Comparison of ENCODE assay signal across 22 mouse cellular contexts in the genomic region with DNA sequence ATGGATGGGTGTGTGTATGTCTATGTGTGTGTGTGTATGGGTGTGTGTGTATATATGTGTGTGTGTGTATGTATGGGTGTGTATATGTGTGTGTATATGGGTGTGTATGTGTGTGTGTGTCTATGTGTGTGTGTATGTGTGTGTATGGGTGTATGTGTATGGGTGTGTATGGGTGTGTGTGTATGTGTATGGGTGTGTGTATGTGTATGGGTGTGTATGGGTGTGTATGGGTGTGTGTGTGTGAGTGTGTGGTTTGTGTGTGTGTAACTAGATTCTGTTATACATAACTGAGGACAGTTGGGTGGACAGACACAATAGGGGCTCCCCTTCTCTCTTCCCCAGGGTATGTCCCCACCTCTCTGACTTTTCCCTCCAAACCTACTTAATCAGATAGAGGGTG. TPM values are rescaled to one million over a fixed set of nuclear protein-coding genes. Genes with fewer than 3 reads are reported as not detected.
DNase-seq lines count a peak whose midpoint lies in the region; ATAC-seq and TF ChIP-seq lines count a peak whose summit lies in the region.
"Had no signal": no experiment of that assay in that cellular context is flagged by ENCODE, and none has a peak within 500 bp of the region (broad histone marks: within the 10 kb centered on the region; RNA-seq: fewer than 3 reads in every experiment).

No protein-coding gene starts in this region.

- no peak for TF ChIP-seq CTCF in liver, embryonic 14.5 days (IDR thresholded peaks at IDR 0.05; ENCODE audit: low read depth)

- no peak overlapping the region for H3K4me2 ChIP-seq in kidney, embryonic 14.5 days (replicated peaks; ENCODE audit: low read depth, low read length)
- no peak overlapping the region for H3K4me2 ChIP-seq in liver, embryonic 14.5 days (ENCODE audit: low read depth)
- no peak overlapping the region for H3K4me2 ChIP-seq in liver, embryonic 11.5 days
- H3K4me2 ChIP-seq: embryonic facial prominence, embryonic 15.5 days; forebrain, embryonic 13.5 days; hindbrain, embryonic 12.5 days had no signal

- no peaks in the 10 kb centered on the region for H3K36me3 ChIP-seq in kidney, embryonic 14.5 days (ENCODE audit: control insufficient read depth, insufficient read depth, low read length)
- no peaks in the 10 kb centered on the region for H3K36me3 ChIP-seq in liver, embryonic 14.5 days (replicated peaks; ENCODE audit: control insufficient read depth, insufficient read depth, low read depth)
- H3K36me3 ChIP-seq in liver, embryonic 11.5 days (ENCODE audit: control insufficient read depth, insufficient read depth, low read length): no peaks in the 10 kb centered on the region
- H3K36me3 ChIP-seq: embryonic facial prominence, embryonic 15.5 days; heart, embryonic 10.5 days; hindbrain, embryonic 12.5 days had no signal

- ATAC-seq in kidney, embryonic 14.5 days (ENCODE audit: low FRiP score, low TSS enrichment): peak; percentile 25; the same call in 1 of the 2 replicates
- peak; percentile 53 for ATAC-seq in liver, embryonic 14.5 days (ENCODE audit: insufficient read depth)
- ATAC-seq in liver, embryonic 11.5 days (replicated peaks; ENCODE audit: low FRiP score): no peak
- 0 out of 2 replicates have a peak, but pooled peaks have one; percentile 48 for ATAC-seq in erythroid progenitor cell, adult 5-6 weeks (replicated peaks; ENCODE audit: low FRiP score, poor library complexity, severe bottlenecking)
- ATAC-seq in granulocyte monocyte progenitor cell, adult 5-6 weeks (replicated peaks; ENCODE audit: poor library complexity, severe bottlenecking): no peak
- ATAC-seq: forebrain, embryonic 13.5 days; forebrain, postnatal 0 days; hindbrain, embryonic 16.5 days had no signal

- H3K4me3 ChIP-seq in kidney, embryonic 14.5 days (ENCODE audit: low read length): no peak overlapping the region
- no peak overlapping the region for H3K4me3 ChIP-seq in liver, embryonic 14.5 days (ENCODE audit: insufficient read depth in 1 of 2, low read depth in 2 of 2, low read length in 2 of 2)
- no peak overlapping the region for H3K4me3 ChIP-seq in liver, embryonic 11.5 days (ENCODE audit: low read depth, low read length)
- H3K4me3 ChIP-seq: embryonic facial prominence, embryonic 15.5 days; forebrain, embryonic 13.5 days; heart, embryonic 10.5 days; hindbrain, embryonic 12.5 days had no signal

- H3K9me3 ChIP-seq in kidney, embryonic 14.5 days (ENCODE audit: control insufficient read depth, low read length): no peaks in the 10 kb centered on the region
- no peaks in the 10 kb centered on the region for H3K9me3 ChIP-seq in liver, embryonic 14.5 days (ENCODE audit: control insufficient read depth, low read length)
- no peaks in the 10 kb centered on the region for H3K9me3 ChIP-seq in liver, embryonic 11.5 days (ENCODE audit: control insufficient read depth, low read length)
- H3K9me3 ChIP-seq: embryonic facial prominence, embryonic 15.5 days; forebrain, embryonic 13.5 days; heart, embryonic 10.5 days; hindbrain, embryonic 12.5 days had no signal

- no peak for DNase-seq in kidney, adult 8-10 months
- no peak for DNase-seq in liver, embryonic 14.5 days (ENCODE audit: low read depth in 3 of 3, low spot score in 3 of 3)
- DNase-seq in liver, embryonic 11.5 days (ENCODE audit: low spot score): no peak
- DNase-seq in adrenal gland, postnatal 25 days: no peak
- DNase-seq: adrenal gland, postnatal 10 days; cerebellum, adult 11-12 months; cerebellum, adult 9-10 months; cerebellum, postnatal 25 days; forebrain, postnatal 0 days; gastrocnemius, postnatal 14 days; heart, adult 11 months; heart, postnatal 10 days; heart, postnatal 4 days had no signal

- no peak overlapping the region for H3K27ac ChIP-seq in kidney, embryonic 14.5 days (ENCODE audit: low read depth, low read length)
- H3K27ac ChIP-seq in liver, embryonic 14.5 days: no peak overlapping the region
- no peak overlapping the region for H3K27ac ChIP-seq in liver, embryonic 11.5 days (ENCODE audit: low read depth, low read length)
- H3K27ac ChIP-seq: embryonic facial prominence, embryonic 15.5 days; forebrain, embryonic 13.5 days; heart, embryonic 10.5 days; hindbrain, embryonic 12.5 days had no signal

- H3K9ac ChIP-seq in kidney, embryonic 14.5 days (ENCODE audit: low read depth, low read length): no peak overlapping the region
- no peak overlapping the region for H3K9ac ChIP-seq in liver, embryonic 14.5 days (replicated peaks)
- H3K9ac ChIP-seq in liver, embryonic 11.5 days (ENCODE audit: low read depth, low read length): no peak overlapping the region
- H3K9ac ChIP-seq: embryonic facial prominence, embryonic 15.5 days; forebrain, embryonic 13.5 days; forebrain, postnatal 0 days; hindbrain, embryonic 12.5 days had no signal

- no peaks in the 10 kb centered on the region for H3K4me1 ChIP-seq in kidney, embryonic 14.5 days (ENCODE audit: control insufficient read depth, insufficient read depth, low read length)
- H3K4me1 ChIP-seq in liver, embryonic 14.5 days (replicated peaks; ENCODE audit: control insufficient read depth in 2 of 2, insufficient read depth in 2 of 2, low read length in 1 of 2): peaks cover 15 to 18% of the 10 kb centered on the region in 2 experiments
- H3K4me1 ChIP-seq in liver, embryonic 11.5 days (replicated peaks; ENCODE audit: control insufficient read depth, insufficient read depth, low read length): no peaks in the 10 kb centered on the region
- H3K4me1 ChIP-seq: embryonic facial prominence, embryonic 15.5 days had no signal

- TF ChIP-seq EP300 in liver, embryonic 14.5 days (IDR thresholded peaks at IDR 0.05; ENCODE audit: low read depth): no peak

- 0 out of 2 replicates have a peak, but pooled peaks cover 3% of the 10 kb centered on the region for H3K27me3 ChIP-seq in kidney, embryonic 14.5 days (ENCODE audit: control insufficient read depth, insufficient read depth, low read length)
- no peaks in the 10 kb centered on the region for H3K27me3 ChIP-seq in liver, embryonic 14.5 days (ENCODE audit: control insufficient read depth, insufficient read depth, low read length)
- H3K27me3 ChIP-seq in liver, embryonic 11.5 days (replicated peaks; ENCODE audit: control insufficient read depth, insufficient read depth, low read length): peaks cover 5% of the 10 kb centered on the region; the same call in 1 of the 2 replicates

RNA-seq across cellular contexts. Expression of a gene that starts 34.0 kb away (rescaled TPM):
- 1.5 and 1.9 TPM in 2 replicates for polyA plus RNA-seq in kidney, embryonic 14.5 days (2014; fragmentation: Nextera tagmentation; extraction: Ambion mirVana)
- polyA plus RNA-seq in liver, embryonic 14.5 days (2012; rRNA removed): 0.04 and 0.09 TPM in 2 replicates
- polyA plus RNA-seq in liver, embryonic 14.5 days (2014; fragmentation: Nextera tagmentation; extraction: Ambion mirVana): 0.08 TPM in 1 of 2 replicates, not detected in the other
- polyA plus RNA-seq in liver, embryonic 11.5 days (2014; fragmentation: Nextera tagmentation; extraction: Ambion mirVana): 0.73 and 0.74 TPM in 2 replicates
- not detected in 2 replicates for total RNA-seq in erythroid progenitor cell, adult 5-6 weeks (2015; ENCODE audit: low replicate concordance)
- total RNA-seq in erythroid progenitor cell, adult 5-6 weeks (2017; ENCODE audit: low replicate concordance): not detected in 2 replicates
- not detected in 2 replicates for total RNA-seq in granulocyte monocyte progenitor cell, adult 5-6 weeks (2014; fragmentation: Nextera tagmentation)
- not detected in 2 replicates for total RNA-seq in granulocyte monocyte progenitor cell, adult 5-6 weeks (2017)
- 4.5 and 4.7 TPM in 2 replicates for total RNA-seq in adrenal gland, postnatal 25 days (2021)
- total RNA-seq: gastrocnemius, postnatal 14 days; heart, postnatal 10 days had no signal
- polyA plus RNA-seq: heart, embryonic 14.5 days had no signal

RNA-seq across cellular contexts. Expression of a gene that starts 34.1 kb away (rescaled TPM):
- polyA plus RNA-seq in kidney, embryonic 14.5 days (2014; fragmentation: Nextera tagmentation; extraction: Ambion mirVana): 10.8 and 13.2 TPM in 2 replicates
- 1.0 and 1.2 TPM in 2 replicates for polyA plus RNA-seq in liver, embryonic 14.5 days (2012; rRNA removed)
- 0.43 and 0.46 TPM in 2 replicates for polyA plus RNA-seq in liver, embryonic 14.5 days (2014; fragmentation: Nextera tagmentation; extraction: Ambion mirVana)
- polyA plus RNA-seq in liver, embryonic 11.5 days (2014; fragmentation: Nextera tagmentation; extraction: Ambion mirVana): 2.9 and 3.0 TPM in 2 replicates
- total RNA-seq in erythroid progenitor cell, adult 5-6 weeks (2015; ENCODE audit: low replicate concordance): 1.1 TPM in 1 of 2 replicates, not detected in the other
- total RNA-seq in erythroid progenitor cell, adult 5-6 weeks (2017; ENCODE audit: low replicate concordance): not detected in 2 replicates
- total RNA-seq in granulocyte monocyte progenitor cell, adult 5-6 weeks (2014; fragmentation: Nextera tagmentation): 2.0 and 2.8 TPM in 2 replicates
- 0.26 and 2.1 TPM in 2 replicates for total RNA-seq in granulocyte monocyte progenitor cell, adult 5-6 weeks (2017)
- total RNA-seq in adrenal gland, postnatal 25 days (2021): 7.0 and 14.6 TPM in 2 replicates

RNA-seq across cellular contexts. Expression of a gene that starts 42.5 kb away (rescaled TPM):
- 16.7 and 19.2 TPM in 2 replicates for polyA plus RNA-seq in kidney, embryonic 14.5 days (2014; fragmentation: Nextera tagmentation; extraction: Ambion mirVana)
- 7.4 and 7.5 TPM in 2 replicates for polyA plus RNA-seq in liver, embryonic 14.5 days (2012; rRNA removed)
- 15.0 and 15.1 TPM in 2 replicates for polyA plus RNA-seq in liver, embryonic 14.5 days (2014; fragmentation: Nextera tagmentation; extraction: Ambion mirVana)
- 30.6 and 34.4 TPM in 2 replicates for polyA plus RNA-seq in liver, embryonic 11.5 days (2014; fragmentation: Nextera tagmentation; extraction: Ambion mirVana)
- 3.2 TPM in 1 of 2 replicates, not detected in the other for total RNA-seq in erythroid progenitor cell, adult 5-6 weeks (2015; ENCODE audit: low replicate concordance)
- total RNA-seq in erythroid progenitor cell, adult 5-6 weeks (2017; ENCODE audit: low replicate concordance): 2.1 TPM in 1 of 2 replicates, not detected in the other
- total RNA-seq in granulocyte monocyte progenitor cell, adult 5-6 weeks (2014; fragmentation: Nextera tagmentation): 19.1 and 33.4 TPM in 2 replicates
- 5.6 and 13.8 TPM in 2 replicates for total RNA-seq in granulocyte monocyte progenitor cell, adult 5-6 weeks (2017)
- total RNA-seq in adrenal gland, postnatal 25 days (2021): 45.2 and 55.3 TPM in 2 replicates

Comparison
In these comparisons a context has a peak if more than half of its experiments do, and no peak if none do; other contexts are left out.
1. ATAC-seq: peak in kidney, embryonic 14.5 days (single experiment), liver, embryonic 14.5 days (single experiment) and erythroid progenitor cell, adult 5-6 weeks (single experiment); none in liver, embryonic 11.5 days (single experiment) and granulocyte monocyte progenitor cell, adult 5-6 weeks (single experiment).